10 mouse cellular contexts compared by ENCODE assay signal in the genomic region with DNA sequence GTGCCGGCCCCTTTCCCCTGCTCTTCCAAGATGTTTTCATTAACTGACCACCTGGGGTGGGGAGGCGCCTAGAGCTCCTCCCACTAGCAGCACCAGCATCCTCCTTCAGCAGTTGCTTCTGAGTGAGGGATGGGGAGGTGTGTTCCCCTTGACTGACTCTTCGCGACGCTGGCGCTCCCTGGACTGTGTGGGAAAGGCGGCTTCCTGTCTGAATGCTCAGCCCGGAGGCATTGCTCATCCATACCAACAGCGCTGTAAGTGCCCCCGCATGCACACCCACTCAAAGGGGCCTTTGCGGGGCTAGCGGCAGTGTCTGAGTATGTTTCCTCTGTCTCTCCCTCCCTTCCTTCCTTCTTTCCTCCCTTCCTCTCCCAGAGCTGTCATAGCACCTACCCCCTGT. TPM values are rescaled to one million over a fixed set of nuclear protein-coding genes. Genes with fewer than 3 reads are reported as not detected.
DNase-seq lines count a peak whose midpoint lies in the region; ATAC-seq and TF ChIP-seq lines count a peak whose summit lies in the region.
"Had no signal": no experiment of that assay in that cellular context is flagged by ENCODE, and none has a peak within 500 bp of the region (broad histone marks: within the 10 kb centered on the region; RNA-seq: fewer than 3 reads in every experiment).

No protein-coding gene starts in this region.

- H3K27ac ChIP-seq in kidney, embryonic 15.5 days = 0 out of 2 replicates have a peak overlapping the region, but pooled peaks have one; percentile 20
- no peak overlapping the region for H3K27ac ChIP-seq in hindbrain, embryonic 12.5 days
- no peak overlapping the region for H3K27ac ChIP-seq in neural tube, embryonic 14.5 days (ENCODE audit: low read depth, low read length)
- no peak overlapping the region for H3K27ac ChIP-seq in intestine, embryonic 15.5 days

- no peak overlapping the region for H3K4me3 ChIP-seq in kidney, embryonic 15.5 days (replicated peaks)
- H3K4me3 ChIP-seq in hindbrain, embryonic 12.5 days = no peak overlapping the region
- no peak overlapping the region for H3K4me3 ChIP-seq in neural tube, embryonic 14.5 days (ENCODE audit: low read depth, low read length)
- H3K4me3 ChIP-seq in intestine, embryonic 15.5 days (replicated peaks) = no peak overlapping the region

- H3K9ac ChIP-seq in kidney, embryonic 15.5 days = no peak overlapping the region
- H3K9ac ChIP-seq in hindbrain, embryonic 12.5 days = no peak overlapping the region
- H3K9ac ChIP-seq in neural tube, embryonic 14.5 days (replicated peaks; ENCODE audit: low read depth, low read length) = no peak overlapping the region
- no peak overlapping the region for H3K9ac ChIP-seq in intestine, embryonic 15.5 days

- H3K9me3 ChIP-seq in kidney, embryonic 15.5 days (replicated peaks) = no peaks in the 10 kb centered on the region
- no peaks in the 10 kb centered on the region for H3K9me3 ChIP-seq in hindbrain, embryonic 12.5 days (replicated peaks)
- no peaks in the 10 kb centered on the region for H3K9me3 ChIP-seq in neural tube, embryonic 14.5 days (ENCODE audit: control insufficient read depth, low read length)
- H3K9me3 ChIP-seq in intestine, embryonic 15.5 days = no peaks in the 10 kb centered on the region

- no peak for TF ChIP-seq POLR2A in brain, embryonic 14.5 days (IDR thresholded peaks at IDR 0.05; ENCODE audit: borderline replicate concordance, extremely low read depth, insufficient read depth, insufficient read length, poor library complexity, severe bottlenecking)

- 0 out of 2 replicates have a peak, but pooled peaks cover 6% of the 10 kb centered on the region for H3K27me3 ChIP-seq in kidney, embryonic 15.5 days
- H3K27me3 ChIP-seq in hindbrain, embryonic 12.5 days = peaks cover 18% of the 10 kb centered on the region; the same call in 1 of the 2 replicates
- no peaks in the 10 kb centered on the region for H3K27me3 ChIP-seq in neural tube, embryonic 14.5 days (ENCODE audit: control insufficient read depth, insufficient read depth, low read length)
- H3K27me3 ChIP-seq in intestine, embryonic 15.5 days (replicated peaks) = peaks cover 7% of the 10 kb centered on the region

- no peak for TF ChIP-seq CTCF in brain, embryonic 14.5 days (IDR thresholded peaks at IDR 0.05; ENCODE audit: borderline replicate concordance, extremely low read depth, insufficient read depth, insufficient read length)

- H3K4me2 ChIP-seq in kidney, embryonic 15.5 days = peak overlapping the region; percentile 50
- peak overlapping the region; percentile 38 for H3K4me2 ChIP-seq in hindbrain, embryonic 12.5 days (replicated peaks)
- H3K4me2 ChIP-seq in neural tube, embryonic 14.5 days (ENCODE audit: low read depth, low read length) = peak overlapping the region; percentile 14; the same call in 1 of the 2 replicates
- no peak overlapping the region for H3K4me2 ChIP-seq in intestine, embryonic 15.5 days (replicated peaks)

- H3K4me1 ChIP-seq in kidney, embryonic 15.5 days = peaks cover 16% of the 10 kb centered on the region
- H3K4me1 ChIP-seq in hindbrain, embryonic 12.5 days = peaks cover 13% of the 10 kb centered on the region
- no peaks in the 10 kb centered on the region for H3K4me1 ChIP-seq in neural tube, embryonic 14.5 days (ENCODE audit: control insufficient read depth, insufficient read depth, low read length)
- H3K4me1 ChIP-seq in intestine, embryonic 15.5 days (replicated peaks) = 0 out of 2 replicates have a peak, but pooled peaks cover 3% of the 10 kb centered on the region

- WGBS in kidney, embryonic 15.5 days = 21% methylated on average over 12 of the region's 12 CpGs
- 15% methylated on average over 12 of the region's 12 CpGs for WGBS in hindbrain, embryonic 12.5 days
- WGBS in neural tube, embryonic 14.5 days = 20% methylated on average over 12 of the region's 12 CpGs
- 18% methylated on average over 12 of the region's 12 CpGs for WGBS in intestine, embryonic 15.5 days

- no peaks in the 10 kb centered on the region for H3K36me3 ChIP-seq in kidney, embryonic 15.5 days
- no peaks in the 10 kb centered on the region for H3K36me3 ChIP-seq in hindbrain, embryonic 12.5 days
- no peaks in the 10 kb centered on the region for H3K36me3 ChIP-seq in neural tube, embryonic 14.5 days (ENCODE audit: control insufficient read depth, insufficient read depth, low read length)
- H3K36me3 ChIP-seq in intestine, embryonic 15.5 days = no peaks in the 10 kb centered on the region

- ATAC-seq in kidney, embryonic 15.5 days (replicated peaks; ENCODE audit: low FRiP score) = peak; percentile 88
- 0 out of 2 replicates have a peak, but pooled peaks have one; percentile 32 for ATAC-seq in hindbrain, embryonic 12.5 days (ENCODE audit: low FRiP score)
- ATAC-seq in neural tube, embryonic 14.5 days (ENCODE audit: low read depth) = no peak; the same call in 1 of the 2 replicates
- ATAC-seq in intestine, embryonic 15.5 days = no peak

- no peak for DNase-seq in kidney, adult 9 months
- peak; percentile 16 for DNase-seq in brain, embryonic 14.5 days (ENCODE audit: low read depth)
- no peak for DNase-seq in urinary bladder, adult 2 months (ENCODE audit: low spot score)
- DNase-seq: heart, postnatal 14 days; lung, postnatal 36 days; thymus, postnatal 36 days had no signal

RNA-seq across cellular contexts. Expression of a gene that starts 29.1 kb away (rescaled TPM):
- polyA plus RNA-seq in kidney, embryonic 15.5 days (2015; fragmentation: Nextera tagmentation; extraction: Ambion mirVana) = 0.08 TPM in 1 of 2 replicates, not detected in the other
- polyA plus RNA-seq in brain, embryonic 14.5 days (2012; rRNA removed) = 1.4 and 2.1 TPM in 2 replicates
- polyA plus RNA-seq in hindbrain, embryonic 12.5 days (2016; fragmentation: Nextera tagmentation; extraction: Ambion mirVana) = 0.26 and 0.58 TPM in 2 replicates
- 0.95 and 1.3 TPM in 2 replicates for polyA plus RNA-seq in neural tube, embryonic 14.5 days (2014; fragmentation: Nextera tagmentation; extraction: Ambion mirVana)
- polyA plus RNA-seq in urinary bladder, adult 2 months (2012; rRNA removed) = 0.03 TPM in 1 of 2 replicates, not detected in the other
- polyA plus RNA-seq in intestine, embryonic 15.5 days (2015; fragmentation: Nextera tagmentation; extraction: Ambion mirVana) = not detected in 2 replicates

Comparison
In these comparisons a context has a peak if more than half of its experiments do, and no peak if none do; other contexts are left out.
1. ATAC-seq: peak in kidney, embryonic 15.5 days (single experiment) and hindbrain, embryonic 12.5 days (single experiment); none in neural tube, embryonic 14.5 days (single experiment) and intestine, embryonic 15.5 days (single experiment).